In the genomic region with DNA sequence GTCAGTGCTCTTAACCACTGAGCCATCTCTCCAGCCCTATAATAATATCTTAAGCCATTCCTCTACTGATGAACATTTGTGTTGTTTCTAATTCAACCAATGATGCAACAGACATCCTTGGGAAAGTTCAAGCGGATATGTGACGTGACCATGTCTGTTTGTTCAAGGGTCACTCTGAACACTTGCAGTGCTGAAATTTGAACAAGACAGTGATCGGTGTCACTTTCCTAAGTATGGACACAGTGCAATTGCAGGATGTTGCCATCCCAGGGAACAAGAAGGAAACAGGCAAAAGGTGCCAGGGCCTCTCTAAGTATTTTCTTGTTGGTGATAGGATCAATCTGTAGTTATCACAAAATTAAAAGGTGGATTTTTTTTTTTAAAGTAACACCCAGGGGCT, we compare ENCODE assay signal across 29 mouse cellular contexts.
"Had no signal": no experiment of that assay in that cellular context is flagged by ENCODE, and none has a peak within 500 bp of the region (broad histone marks: within the 10 kb centered on the region; RNA-seq: fewer than 3 reads in every experiment).

No protein-coding gene starts in this region.

- H3K4me3 ChIP-seq: left cerebral cortex, adult 2 months; limb, embryonic 10.5 days; limb, embryonic 12.5 days; limb, embryonic 13.5 days; limb, embryonic 15.5 days; liver, embryonic 12.5 days; liver, embryonic 13.5 days; liver, embryonic 15.5 days; lung, embryonic 15.5 days; megakaryocyte, embryonic 14.5 days; midbrain, embryonic 12.5 days; midbrain, embryonic 13.5 days; midbrain, embryonic 15.5 days; myocyte; neural tube, embryonic 12.5 days had no signal

- DNase-seq: left cerebral cortex, postnatal 4 days; liver, embryonic 13.5 days; lung, adult 18-20 months; lung, adult 2 months; lung, embryonic 14.5 days; lung, postnatal 10 days; lung, postnatal 14 days; lung, postnatal 36 days; lung, postnatal 4 days; midbrain, embryonic 14.5 days had no signal

- H3K27ac ChIP-seq: left cerebral cortex, adult 2 months; limb, embryonic 10.5 days; limb, embryonic 12.5 days; limb, embryonic 13.5 days; limb, embryonic 15.5 days; liver, embryonic 12.5 days; liver, embryonic 13.5 days; liver, embryonic 14.5 days; liver, embryonic 15.5 days; lung, embryonic 15.5 days; macrophage; midbrain, embryonic 12.5 days; midbrain, embryonic 13.5 days; midbrain, embryonic 15.5 days; neural tube, embryonic 12.5 days had no signal

- H3K36me3 ChIP-seq: limb, embryonic 10.5 days; limb, embryonic 12.5 days; limb, embryonic 13.5 days; limb, embryonic 15.5 days; liver, embryonic 12.5 days; liver, embryonic 13.5 days; liver, embryonic 15.5 days; lung, embryonic 15.5 days; midbrain, embryonic 12.5 days; midbrain, embryonic 13.5 days; midbrain, embryonic 15.5 days; neural tube, embryonic 12.5 days had no signal

- H3K27me3 ChIP-seq: limb, embryonic 12.5 days; limb, embryonic 13.5 days; limb, embryonic 15.5 days; lung, embryonic 15.5 days; midbrain, embryonic 12.5 days; midbrain, embryonic 13.5 days; midbrain, embryonic 15.5 days; neural tube, embryonic 12.5 days had no signal

- H3K9ac ChIP-seq: limb, embryonic 12.5 days; limb, embryonic 13.5 days; limb, embryonic 15.5 days; liver, embryonic 12.5 days; liver, embryonic 13.5 days; liver, embryonic 14.5 days; liver, embryonic 15.5 days; lung, embryonic 14.5 days; lung, embryonic 15.5 days; midbrain, embryonic 12.5 days; midbrain, embryonic 13.5 days; midbrain, embryonic 15.5 days; neural tube, embryonic 12.5 days had no signal

- H3K9me3 ChIP-seq: limb, embryonic 10.5 days; limb, embryonic 12.5 days; limb, embryonic 15.5 days; liver, embryonic 12.5 days; liver, embryonic 13.5 days; liver, embryonic 15.5 days; lung, embryonic 15.5 days; midbrain, embryonic 12.5 days; midbrain, embryonic 13.5 days; midbrain, embryonic 15.5 days; neural tube, embryonic 12.5 days had no signal

- ATAC-seq: liver, embryonic 12.5 days; lung, postnatal 0 days; midbrain, embryonic 13.5 days; midbrain, embryonic 15.5 days; midbrain, embryonic 16.5 days had no signal

- H3K4me1 ChIP-seq: limb, embryonic 10.5 days; limb, embryonic 12.5 days; limb, embryonic 13.5 days; limb, embryonic 15.5 days; lung, embryonic 15.5 days; midbrain, embryonic 12.5 days; midbrain, embryonic 13.5 days; midbrain, embryonic 15.5 days; neural tube, embryonic 12.5 days had no signal

- H3K4me2 ChIP-seq: limb, embryonic 12.5 days; limb, embryonic 13.5 days; limb, embryonic 15.5 days; liver, embryonic 12.5 days; liver, embryonic 13.5 days; liver, embryonic 15.5 days; lung, embryonic 14.5 days; lung, embryonic 15.5 days; midbrain, embryonic 11.5 days; midbrain, embryonic 12.5 days; midbrain, embryonic 13.5 days; midbrain, embryonic 15.5 days; neural tube, embryonic 12.5 days had no signal
